Mouse (Mus musculus): ENCODE results near the gene Rps6ka2.

- TF ChIP-seq MAFK (IDR thresholded peaks at IDR 0.05; ENCODE audit: insufficient read depth, low read depth, low read length) (no peak), CHD2 (IDR thresholded peaks at IDR 0.05; ENCODE audit: low read depth, low read length) (no peak), ZC3H11A (IDR thresholded peaks at IDR 0.05; ENCODE audit: borderline replicate concordance, low read depth, low read length) (no peak), ZNF384 (IDR thresholded peaks at IDR 0.05; ENCODE audit: low read depth, low read length) (no peak)
These were observed 22.0 kb upstream of the Rps6ka2 start for GRCm38 (mm10) chr17:7147920-7148321.
